Mouse (Mus musculus): ENCODE measurements at regions not wholly inside any gene's neighbourhood (a gene's known extent, or its start where the extent isn't known, plus 50 kb on each side); places are given as distances from the start of the nearest gene placed in this dataset.

DNA sequence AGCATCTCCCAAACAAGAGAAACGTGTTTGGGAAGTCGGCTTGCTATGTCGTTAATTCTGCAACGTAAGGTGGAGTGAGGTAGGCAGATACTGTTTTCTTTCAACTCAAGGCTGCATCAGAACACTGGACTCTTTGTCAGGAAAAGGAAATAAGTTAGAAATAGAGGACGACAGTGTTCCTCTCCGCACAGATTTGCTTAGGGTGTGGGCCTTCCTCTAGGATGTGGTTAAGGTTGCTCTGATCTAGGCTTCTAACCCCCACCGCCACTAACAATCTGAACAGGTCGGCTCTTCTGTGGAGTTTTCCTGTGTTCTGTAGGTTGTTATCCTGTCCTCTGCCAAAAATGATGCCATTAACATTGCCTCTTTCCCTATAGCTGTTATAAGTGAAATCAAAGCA, 179.1 kb downstream of the Pik3r1 start:
- Histone ChIP-seq H3K27me3 (ENCODE audit: insufficient read depth, low read length) (no peaks in the 10 kb centered on the region), H3K4me2 (ENCODE audit: low read depth) (no peak overlapping the region), H3K9ac (no peak overlapping the region), H3K36me3 (ENCODE audit: insufficient read depth) (no peaks in the 10 kb centered on the region), H3K4me1 (ENCODE audit: insufficient read depth) (no peaks in the 10 kb centered on the region), H3K27ac (ENCODE audit: low read depth, low read length) (no peak overlapping the region), H3K4me3 (ENCODE audit: low read depth, low read length) (no peak overlapping the region), H3K9me3 (ENCODE audit: low read length) (no peaks in the 10 kb centered on the region)
- 77% methylated on average over 8 of the region's 8 CpGs for WGBS
- TF ChIP-seq CTCF (IDR thresholded peaks at IDR 0.05; ENCODE audit: low read depth), result no peak
- ATAC-seq, result no peak
- no peak for DNase-seq

DNA sequence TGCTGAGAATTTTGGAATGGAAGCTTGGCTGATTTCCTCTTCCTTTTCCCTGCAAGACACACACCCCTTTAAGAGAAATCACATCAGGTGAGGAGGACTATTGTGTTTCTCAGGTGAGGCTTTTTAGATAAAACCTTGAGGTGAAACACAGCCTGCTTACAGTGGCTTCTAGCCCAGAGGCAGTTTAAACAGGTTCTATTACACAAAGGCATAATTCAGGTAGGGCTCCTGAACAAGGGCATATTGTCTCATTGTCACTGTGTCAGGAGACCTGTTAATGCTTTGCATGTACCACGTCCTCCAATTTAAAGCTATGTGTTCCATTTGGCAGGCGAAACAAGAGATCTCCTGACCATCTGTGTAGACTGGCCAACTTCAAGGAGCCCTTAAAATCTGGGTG, 181.2 kb downstream of the Pik3r1 start:
- 81% methylated on average over 2 of the region's 2 CpGs for WGBS
- H3K27me3 ChIP-seq (ENCODE audit: insufficient read depth, low read length), result no peaks in the 10 kb centered on the region
- no peaks in the 10 kb centered on the region for H3K9me3 ChIP-seq (ENCODE audit: low read length)
- no peak overlapping the region for H3K27ac ChIP-seq (ENCODE audit: low read depth, low read length)
- H3K4me3 ChIP-seq (ENCODE audit: low read depth, low read length), result no peak overlapping the region
- DNase-seq (no peak), ATAC-seq (no peak)
- no peaks in the 10 kb centered on the region for H3K36me3 ChIP-seq (ENCODE audit: insufficient read depth)
- no peaks in the 10 kb centered on the region for H3K4me1 ChIP-seq (ENCODE audit: insufficient read depth)
- TF ChIP-seq CTCF (IDR thresholded peaks at IDR 0.05; ENCODE audit: low read depth), result no peak
- no peak overlapping the region for H3K9ac ChIP-seq
- no peak overlapping the region for H3K4me2 ChIP-seq (ENCODE audit: low read depth)

DNA sequence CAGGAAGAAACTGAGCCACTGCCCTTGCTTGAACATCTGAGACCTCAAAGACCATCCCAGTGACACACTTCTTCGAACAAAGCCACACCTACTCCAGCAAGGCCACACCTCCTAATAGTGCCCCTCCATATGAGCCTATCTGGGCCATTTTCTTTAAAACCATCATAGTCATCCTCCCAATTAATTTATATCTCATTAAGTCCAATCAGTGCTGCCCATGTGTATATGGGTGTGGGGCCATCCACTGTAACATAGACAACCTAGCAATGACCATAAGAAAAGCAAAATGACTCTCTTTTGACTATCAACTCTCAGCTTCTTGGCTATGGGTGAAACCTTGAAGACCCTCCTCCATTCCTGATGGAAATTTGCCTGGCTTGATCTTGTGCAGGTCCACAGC, 191.5 kb downstream of the Pik3r1 start:
- DNase-seq, result no peak
- Histone ChIP-seq H3K9ac (no peak overlapping the region), H3K36me3 (ENCODE audit: insufficient read depth) (no peaks in the 10 kb centered on the region), H3K27me3 (ENCODE audit: insufficient read depth, low read length) (no peaks in the 10 kb centered on the region), H3K4me1 (ENCODE audit: insufficient read depth) (no peaks in the 10 kb centered on the region), H3K4me2 (ENCODE audit: low read depth) (no peak overlapping the region), H3K9me3 (ENCODE audit: low read length) (no peaks in the 10 kb centered on the region), H3K4me3 (ENCODE audit: low read depth, low read length) (no peak overlapping the region), H3K27ac (ENCODE audit: low read depth, low read length) (no peak overlapping the region)
- TF ChIP-seq CTCF (IDR thresholded peaks at IDR 0.05; ENCODE audit: low read depth), result no peak
- whole genome bisulfite sequencing, result 88% methylated on average over 1 of the region's 1 CpGs
- ATAC-seq, result no peak

DNA sequence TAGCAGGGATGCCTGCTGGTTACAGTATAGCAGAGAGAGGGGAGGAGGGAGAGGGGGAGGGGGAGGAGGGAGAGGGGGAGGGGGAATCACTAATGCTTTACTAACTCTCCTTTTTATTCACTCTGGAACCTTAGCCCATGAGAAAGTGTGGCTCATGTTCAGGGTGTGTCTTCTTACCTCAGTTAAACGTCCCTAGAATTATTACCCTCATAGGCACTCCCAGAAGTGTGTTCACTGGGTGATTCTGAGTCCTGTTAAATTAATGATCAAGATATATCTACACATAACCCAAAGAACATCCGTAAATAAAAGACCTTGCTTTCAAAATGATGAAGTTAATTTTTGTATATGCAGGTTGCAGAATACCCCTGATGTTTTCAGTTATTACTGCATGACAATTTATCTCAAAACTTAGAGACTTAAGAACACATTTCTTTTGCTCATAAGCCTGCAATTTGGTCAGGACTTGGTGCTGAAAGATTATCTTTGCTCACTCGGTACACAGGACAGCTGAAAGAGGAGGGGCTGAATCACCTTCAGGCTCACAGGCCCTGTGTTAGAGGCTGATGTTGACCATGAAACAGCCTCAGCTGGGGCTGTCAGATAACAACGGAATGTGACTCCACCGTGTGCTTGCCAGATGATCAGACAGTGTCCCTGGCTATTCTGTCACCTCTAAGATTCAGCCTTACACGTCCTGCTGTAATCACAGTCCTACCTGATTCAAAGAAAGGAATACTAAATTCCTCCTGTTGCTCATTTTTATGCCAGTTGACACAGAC, 195.0 kb downstream of the Pik3r1 start:
- Histone ChIP-seq H3K9me3 (ENCODE audit: low read length) (no peaks in the 10 kb centered on the region), H3K9ac (no peak overlapping the region), H3K27me3 (ENCODE audit: insufficient read depth, low read length) (no peaks in the 10 kb centered on the region), H3K4me2 (ENCODE audit: low read depth) (no peak overlapping the region), H3K36me3 (ENCODE audit: insufficient read depth) (no peaks in the 10 kb centered on the region), H3K27ac (ENCODE audit: low read depth, low read length) (no peak overlapping the region), H3K4me1 (ENCODE audit: insufficient read depth) (no peaks in the 10 kb centered on the region), H3K4me3 (ENCODE audit: low read depth, low read length) (no peak overlapping the region)
- ATAC-seq (no peak), DNase-seq (no peak)
- 77% methylated on average over 6 of the region's 6 CpGs for WGBS
- no peak for TF ChIP-seq CTCF (IDR thresholded peaks at IDR 0.05; ENCODE audit: low read depth)

DNA sequence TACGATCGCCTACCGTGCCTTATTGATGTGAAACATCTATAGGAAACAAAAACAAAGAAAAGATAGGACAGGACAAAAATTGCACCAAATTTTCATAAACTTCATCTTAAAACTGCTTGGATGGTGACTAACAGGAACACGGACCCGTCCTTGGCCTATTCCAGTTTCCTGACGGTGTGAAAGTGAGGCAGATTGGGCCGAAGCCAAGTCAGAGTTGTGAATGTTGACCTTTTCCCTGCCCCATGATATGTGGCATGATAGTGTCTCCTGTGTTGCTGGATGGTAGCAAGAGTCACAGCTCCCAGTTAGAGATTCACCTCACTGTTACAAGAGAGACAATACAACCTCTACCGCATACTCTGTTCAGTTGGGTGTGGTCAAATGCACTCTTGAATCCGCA, 195.8 kb downstream of the Pik3r1 start:
- DNase-seq, result no peak
- Histone ChIP-seq H3K27ac (ENCODE audit: low read depth, low read length) (no peak overlapping the region), H3K36me3 (ENCODE audit: insufficient read depth) (no peaks in the 10 kb centered on the region), H3K4me2 (ENCODE audit: low read depth) (no peak overlapping the region), H3K9ac (no peak overlapping the region), H3K4me3 (ENCODE audit: low read depth, low read length) (no peak overlapping the region), H3K27me3 (ENCODE audit: insufficient read depth, low read length) (no peaks in the 10 kb centered on the region), H3K9me3 (ENCODE audit: low read length) (no peaks in the 10 kb centered on the region), H3K4me1 (ENCODE audit: insufficient read depth) (no peaks in the 10 kb centered on the region)
- no peak for ATAC-seq
- WGBS, result 91% methylated on average over 9 of the region's 9 CpGs
- no peak for TF ChIP-seq CTCF (IDR thresholded peaks at IDR 0.05; ENCODE audit: low read depth)

DNA sequence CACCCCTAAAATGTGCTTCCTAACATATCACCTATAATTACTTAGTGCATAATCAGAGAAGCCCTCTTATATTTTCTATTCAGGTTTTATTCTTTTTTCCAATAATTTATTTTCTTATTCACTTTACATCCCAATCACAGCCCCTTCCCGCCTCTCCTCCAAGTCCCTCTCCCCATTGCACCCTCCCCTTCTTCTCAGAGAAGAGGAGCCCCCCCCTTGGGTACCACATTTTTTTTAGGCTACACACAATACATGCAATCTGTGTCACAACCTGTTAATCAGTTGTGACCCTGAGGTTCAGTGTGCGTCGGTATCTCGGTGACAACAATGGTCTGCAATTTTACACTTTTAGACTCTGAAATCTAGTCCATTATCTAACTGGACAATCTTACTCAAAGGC, 198.0 kb downstream of the Pik3r1 start:
- Histone ChIP-seq H3K27me3 (ENCODE audit: insufficient read depth, low read length) (no peaks in the 10 kb centered on the region), H3K9me3 (ENCODE audit: low read length) (no peaks in the 10 kb centered on the region), H3K4me2 (ENCODE audit: low read depth) (no peak overlapping the region), H3K4me3 (ENCODE audit: low read depth, low read length) (no peak overlapping the region), H3K9ac (no peak overlapping the region), H3K27ac (ENCODE audit: low read depth, low read length) (no peak overlapping the region), H3K36me3 (ENCODE audit: insufficient read depth) (no peaks in the 10 kb centered on the region), H3K4me1 (ENCODE audit: insufficient read depth) (no peaks in the 10 kb centered on the region)
- TF ChIP-seq CTCF (IDR thresholded peaks at IDR 0.05; ENCODE audit: low read depth), result no peak
- ATAC-seq (no peak), DNase-seq (no peak)
- 43% methylated on average over 4 of the region's 4 CpGs for WGBS

DNA sequence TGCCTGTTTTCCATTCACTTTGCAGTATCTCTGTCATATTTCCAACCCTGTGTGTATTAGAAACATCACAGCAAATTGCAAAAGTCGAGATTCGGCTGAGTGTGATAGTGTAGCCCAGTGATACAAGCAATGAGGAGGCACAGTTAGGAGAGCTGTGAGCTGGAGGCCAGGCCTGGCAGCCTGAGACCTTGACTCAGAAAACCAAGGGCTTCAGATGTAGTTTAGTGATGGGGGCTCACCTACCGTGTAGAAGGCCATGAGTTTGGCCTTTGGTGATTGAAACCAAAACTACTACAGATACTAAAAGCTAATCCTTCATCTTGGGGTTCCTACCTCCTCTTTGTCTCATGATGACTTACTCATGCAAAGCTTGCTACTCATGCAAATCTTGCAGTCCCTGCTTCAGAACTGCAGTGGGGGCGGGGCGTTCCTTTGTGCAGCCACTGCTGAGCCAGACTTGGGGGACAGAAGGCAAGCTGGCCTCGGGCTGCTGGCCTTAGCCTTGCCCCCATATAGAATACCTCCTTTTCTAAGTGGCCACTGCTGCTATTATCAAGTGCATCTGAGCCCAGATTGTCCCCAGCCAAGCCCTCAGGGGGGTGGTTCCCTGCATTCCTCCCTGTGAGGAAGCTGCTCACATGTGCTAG, 198.9 kb downstream of the Pik3r1 start:
- DNase-seq (no peak), ATAC-seq (no peak)
- H3K36me3 ChIP-seq (ENCODE audit: insufficient read depth), result no peaks in the 10 kb centered on the region
- no peak overlapping the region for H3K9ac ChIP-seq
- no peak overlapping the region for H3K4me3 ChIP-seq (ENCODE audit: low read depth, low read length)
- H3K9me3 ChIP-seq (ENCODE audit: low read length), result no peaks in the 10 kb centered on the region
- H3K4me2 ChIP-seq (ENCODE audit: low read depth), result no peak overlapping the region
- H3K4me1 ChIP-seq (ENCODE audit: insufficient read depth), result no peaks in the 10 kb centered on the region
- TF ChIP-seq CTCF (IDR thresholded peaks at IDR 0.05; ENCODE audit: low read depth), result no peak
- no peaks in the 10 kb centered on the region for H3K27me3 ChIP-seq (ENCODE audit: insufficient read depth, low read length)
- H3K27ac ChIP-seq (ENCODE audit: low read depth, low read length), result no peak overlapping the region
- WGBS, result 63% methylated on average over 6 of the region's 6 CpGs

Data from forebrain, postnatal 0 days (tissue).